ENCODE assay signal across 8 mouse cellular contexts in the genomic region with DNA sequence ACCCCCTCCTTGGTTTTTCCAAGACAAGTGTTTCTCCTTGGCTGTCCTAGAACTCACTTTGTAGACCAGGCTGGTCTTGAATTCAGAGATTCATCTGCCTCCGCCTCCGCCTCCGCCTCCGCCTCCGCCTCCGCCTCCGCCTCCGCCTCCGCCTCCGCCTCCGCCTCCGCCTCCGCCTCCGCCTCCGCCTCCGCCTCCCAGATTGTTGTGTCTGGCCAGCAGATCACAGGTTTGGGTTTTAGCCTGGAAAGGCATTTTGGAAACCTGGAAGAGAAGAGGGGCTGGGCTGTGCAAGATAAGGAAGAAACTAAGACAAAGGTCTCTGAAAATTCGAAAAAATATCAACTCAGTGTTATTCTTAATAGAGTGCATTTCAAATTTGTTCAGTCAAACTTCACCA. TPM values are rescaled to one million over a fixed set of nuclear protein-coding genes. Genes with fewer than 3 reads are reported as not detected.
DNase-seq lines count a peak whose midpoint lies in the region.
"Not testable (repeated sequence)": the region's sequence is repeated elsewhere in the genome, so short reads cannot be mapped to it uniquely, and the experiment has no call there.

No protein-coding gene starts in this region.

- intact Hi-C loops in heart, postnatal 10 days (cut with DNase I): not testable (repeated sequence)

- peak; percentile 22 for DNase-seq in 416B (ENCODE audit: low read depth)
- peak; percentile 69 for DNase-seq in adrenal gland, postnatal 10 days
- DNase-seq in cerebellum, postnatal 36 days: peak; percentile 8 to 9
- peak; percentile 46 to 52 for DNase-seq in heart, postnatal 10 days
- peak; percentile 67 to 74 for DNase-seq in kidney, postnatal 25 days
- DNase-seq in lung, postnatal 14 days: peak; percentile 47
- DNase-seq in right cerebral cortex, postnatal 25 days: peak; percentile 5
- DNase-seq in thymus, postnatal 4 days: peak; percentile 64

RNA-seq across cellular contexts. Expression of a gene that starts 51.4 kb away (rescaled TPM):
- 10 to 100 TPM in 1 of 2 experiments, 1 to 10 TPM in 1; 7.1 to 12.8 TPM for total RNA-seq in adrenal gland, postnatal 10 days (2021)
- under 1 TPM; 0.53 to 0.92 TPM for total RNA-seq in heart, postnatal 10 days (2021)

Comparison
In these comparisons a context has a peak if more than half of its experiments do, and no peak if none do; other contexts are left out.
1. Peak in every context shown above with its lines: DNase-seq.
2. DNase-seq: peak in every context shown above with its lines; median percentile 70 in kidney, postnatal 25 days; 69 in adrenal gland, postnatal 10 days; 64 in thymus, postnatal 4 days; 49 in heart, postnatal 10 days; 47 in lung, postnatal 14 days; 22 in 416B; 8 in cerebellum, postnatal 36 days; 5 in right cerebral cortex, postnatal 25 days.
3. RNA of a gene that starts 51.4 kb away (total RNA-seq): 7.1 to 12.8 TPM in adrenal gland, postnatal 10 days; 0.53 to 0.92 TPM in heart, postnatal 10 days; every median in the first group is over 4 times any median in the second.